Mouse (Mus musculus) megakaryocyte-erythroid progenitor cell, adult 5-6 weeks (primary cell): Measurements from ENCODE around the gene Gm3187. TPM values are rescaled to one million over a fixed set of nuclear protein-coding genes. Genes with fewer than 3 reads are reported as not detected.
"Not testable (repeated sequence)": the region's sequence is repeated elsewhere in the genome, so short reads cannot be mapped to it uniquely, and the experiment has no call there.

Source experiments
- ATAC-seq: replicated peaks from 2 replicates; pipeline ENCODE4 v1.8.0; 2016; ENCODE audit warnings: mild to moderate bottlenecking, inconsistent platforms; ENCODE audit not compliant: severe bottlenecking, poor library complexity, low FRiP score, low TSS enrichment
- total RNA-seq, 2 experiments: library from RNA; stranded (forward) in 1 of 2; stranded (reverse) in 1 of 2; fragments of 200-1000, 215-1000 nt in 1 of 2; fragments of >200 nt in 1 of 2; fragmentation: Nextera tagmentation in 1 of 2; gene quantifications; 2 replicates each; pipeline ENCODE4 v1.2.3; 2014 to 2017

Gm3187 gene
- not detected in 2 replicates for total RNA-seq (2014; fragmentation: Nextera tagmentation)
- not detected in 2 replicates for total RNA-seq (2017)

DNA sequence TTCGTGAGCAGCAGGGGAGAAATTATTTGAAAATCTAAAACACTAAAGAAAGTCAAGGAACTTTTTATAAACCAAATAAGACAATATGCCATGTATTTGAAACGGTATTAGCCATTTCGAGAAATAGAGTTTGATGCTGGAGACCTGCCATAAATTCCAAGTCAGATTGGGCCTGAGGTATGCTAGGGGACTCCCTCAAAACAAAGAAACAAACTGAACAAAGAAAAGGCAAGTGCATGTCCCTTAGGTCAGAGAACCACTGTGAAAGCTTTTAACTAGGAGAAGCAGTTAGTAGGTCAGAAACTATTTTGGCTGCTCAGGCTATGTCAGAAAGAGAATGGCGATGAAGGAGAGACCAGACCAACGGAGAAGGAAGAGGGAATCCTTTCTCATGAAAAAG is at the start of gene Gm3187:
TSS of gene Gm3187 (plus strand) at position 301 of the 400 bp plus-strand sequence.
- not testable (repeated sequence) for ATAC-seq

DNA sequence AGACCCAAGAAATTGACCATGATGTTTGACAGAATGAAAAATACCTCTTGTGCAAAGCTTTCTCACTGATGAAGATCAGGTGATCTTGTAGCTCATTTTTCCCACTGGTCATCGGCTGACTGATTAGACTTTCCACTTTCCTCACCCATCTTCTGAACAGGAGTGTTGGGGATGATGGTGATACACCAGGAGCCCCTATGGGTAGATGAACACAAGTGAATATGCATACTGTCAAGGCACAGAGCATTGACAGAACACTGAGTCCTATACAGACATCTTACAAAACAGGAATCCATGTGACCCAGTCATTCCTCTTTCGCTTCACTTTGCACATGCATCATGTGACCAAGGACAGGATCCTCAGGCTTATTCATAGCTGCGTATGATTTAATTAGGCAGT is 28.6 kb upstream of the Gm3187 start, which contains the start of gene Gm3194:
TSS of gene Gm3194 (minus strand) at position 101 of the 400 bp plus-strand sequence.
- not testable (repeated sequence) for ATAC-seq

DNA sequence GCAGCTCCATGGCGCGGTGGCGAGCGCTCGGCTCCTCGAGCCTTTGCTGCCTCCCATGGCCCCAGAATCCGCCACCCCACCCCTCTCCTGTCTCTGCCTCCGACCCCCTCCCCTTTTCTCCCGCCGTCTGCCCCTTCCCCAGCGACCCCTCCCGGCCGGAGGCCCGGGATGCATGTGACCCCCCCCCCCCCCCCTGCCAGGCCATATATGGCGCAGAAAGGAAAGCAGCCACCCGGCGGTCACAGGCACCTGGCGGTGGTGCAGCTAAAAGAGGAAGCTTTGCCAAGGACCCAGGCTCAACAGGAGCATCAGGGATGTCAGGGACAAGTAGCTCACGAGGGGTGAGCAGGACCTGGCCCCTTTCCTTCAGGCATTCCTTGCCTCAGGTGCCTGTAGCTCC is 23.5 kb upstream of the Gm3187 start:
- ATAC-seq: not testable (repeated sequence)

DNA sequence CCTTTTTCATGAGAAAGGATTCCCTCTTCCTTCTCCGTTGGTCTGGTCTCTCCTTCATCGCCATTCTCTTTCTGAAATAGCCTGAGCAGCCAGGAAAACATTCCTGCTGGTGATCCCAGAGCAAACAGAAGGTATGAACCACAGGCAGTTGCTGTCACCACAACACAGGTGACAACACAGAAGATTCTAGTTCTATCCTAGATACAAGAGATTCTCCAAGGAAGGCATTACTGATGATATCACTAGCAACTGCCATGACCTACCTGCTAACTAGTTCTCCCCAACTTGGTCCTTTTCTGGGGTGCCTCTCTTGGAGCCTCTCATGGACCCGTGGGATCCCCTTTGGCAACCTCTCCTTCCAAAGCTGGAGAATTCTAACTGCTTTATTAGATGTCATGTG is 6.3 kb upstream of the Gm3187 start, which contains the start of gene Gm8246:
TSS of gene Gm8246 (minus strand) at position 101 of the 400 bp plus-strand sequence.
- not testable (repeated sequence) for ATAC-seq

DNA sequence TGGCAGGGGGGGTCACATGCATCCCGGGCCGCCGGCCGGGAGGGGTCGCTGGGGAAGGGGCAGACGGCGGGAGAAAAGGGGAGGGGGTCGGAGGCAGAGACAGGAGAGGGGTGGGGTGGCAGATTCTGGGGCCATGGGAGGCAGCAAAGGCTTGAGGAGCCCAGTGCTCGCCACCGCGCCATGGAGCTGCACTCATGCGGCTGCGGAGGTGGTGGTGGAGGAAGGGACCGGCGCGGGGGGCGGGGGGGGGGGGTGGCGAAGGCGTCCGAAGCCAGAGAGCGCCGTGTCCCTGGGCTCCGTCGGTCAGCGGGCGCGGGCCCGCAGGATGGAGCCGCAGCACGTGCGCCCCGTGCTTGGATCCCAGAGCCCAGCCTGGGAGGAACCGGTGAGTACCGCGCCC is 17.4 kb downstream of the Gm3187 start, which contains the start of gene Gm3488:
TSS of gene Gm3488 (plus strand) at position 301 of the 400 bp plus-strand sequence.
- ATAC-seq: not testable (repeated sequence)

DNA sequence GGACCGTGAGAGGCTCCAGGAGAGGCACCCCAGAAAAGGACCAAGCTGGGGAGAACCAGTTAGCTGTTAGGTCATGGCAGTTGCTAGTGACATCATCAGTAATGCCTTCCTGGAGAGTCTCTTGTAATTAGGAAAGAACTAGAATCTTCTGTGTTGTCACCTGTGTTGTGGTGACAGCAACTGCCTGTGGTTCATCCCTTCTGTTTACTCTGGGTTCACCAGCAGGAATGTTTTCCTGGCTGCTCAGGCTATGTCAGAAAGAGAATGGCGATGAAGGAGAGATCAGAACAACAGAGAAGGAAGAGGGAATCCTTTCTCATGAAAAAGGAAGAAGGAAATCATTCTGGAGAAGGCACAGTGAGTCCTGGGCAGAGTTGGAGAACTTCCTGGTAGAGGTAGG is 54.2 kb downstream of the Gm3187 start, which contains the start of gene Gm3532:
TSS of gene Gm3532 (plus strand) at position 301 of the 400 bp plus-strand sequence.
- ATAC-seq: not testable (repeated sequence)

Other genes with a start within 250 kb of the Gm3187 start
- not detected in 2 replicates for gene Gm3526, start 223.6 kb upstream of the Gm3187 start, total RNA-seq (2014; fragmentation: Nextera tagmentation)
- gene Gm3526, start 223.6 kb upstream of the Gm3187 start, total RNA-seq (2017): not detected in 2 replicates
- not detected in 2 replicates for gene Gm3542, start 149.3 kb upstream of the Gm3187 start, total RNA-seq (2014; fragmentation: Nextera tagmentation)
- gene Gm3542, start 149.3 kb upstream of the Gm3187 start, total RNA-seq (2017): not detected in 2 replicates
- not detected in 2 replicates for gene Gm3500, start 95.2 kb upstream of the Gm3187 start, total RNA-seq (2014; fragmentation: Nextera tagmentation)
- not detected in 2 replicates for gene Gm3500, start 95.2 kb upstream of the Gm3187 start, total RNA-seq (2017)
- gene Gm3194, start 28.7 kb upstream of the Gm3187 start, total RNA-seq (2014; fragmentation: Nextera tagmentation): not detected in 2 replicates
- gene Gm3194, start 28.7 kb upstream of the Gm3187 start, total RNA-seq (2017): not detected in 2 replicates
- gene Gm8246, start 6.4 kb upstream of the Gm3187 start, total RNA-seq (2014; fragmentation: Nextera tagmentation): not detected in 2 replicates
- not detected in 2 replicates for gene Gm8246, start 6.4 kb upstream of the Gm3187 start, total RNA-seq (2017)
- not detected in 2 replicates for gene Gm3488, start 17.5 kb downstream of the Gm3187 start, total RNA-seq (2014; fragmentation: Nextera tagmentation)
- gene Gm3488, start 17.5 kb downstream of the Gm3187 start, total RNA-seq (2017): not detected in 2 replicates
- not detected in 2 replicates for gene Gm3532, start 54.3 kb downstream of the Gm3187 start, total RNA-seq (2014; fragmentation: Nextera tagmentation)
- gene Gm3532, start 54.3 kb downstream of the Gm3187 start, total RNA-seq (2017): not detected in 2 replicates
- gene Gm8265, start 148.8 kb downstream of the Gm3187 start, total RNA-seq (2014; fragmentation: Nextera tagmentation): not detected in 2 replicates
- not detected in 2 replicates for gene Gm8265, start 148.8 kb downstream of the Gm3187 start, total RNA-seq (2017)
- not detected in 2 replicates for gene Gm9603, start 203.2 kb downstream of the Gm3187 start, total RNA-seq (2014; fragmentation: Nextera tagmentation)
- not detected in 2 replicates for gene Gm9603, start 203.2 kb downstream of the Gm3187 start, total RNA-seq (2017)